Mouse (Mus musculus): ENCODE data around the gene Elmo1. TPM values are rescaled to one million over a fixed set of nuclear protein-coding genes. Genes with fewer than 3 reads are reported as not detected.
A peak's percentile ranks its signal among the peaks of the same experiment; 100 is the strongest.

Gene Elmo1
- polyA plus RNA-seq, 1 experiment = 52.5 TPM

DNA sequence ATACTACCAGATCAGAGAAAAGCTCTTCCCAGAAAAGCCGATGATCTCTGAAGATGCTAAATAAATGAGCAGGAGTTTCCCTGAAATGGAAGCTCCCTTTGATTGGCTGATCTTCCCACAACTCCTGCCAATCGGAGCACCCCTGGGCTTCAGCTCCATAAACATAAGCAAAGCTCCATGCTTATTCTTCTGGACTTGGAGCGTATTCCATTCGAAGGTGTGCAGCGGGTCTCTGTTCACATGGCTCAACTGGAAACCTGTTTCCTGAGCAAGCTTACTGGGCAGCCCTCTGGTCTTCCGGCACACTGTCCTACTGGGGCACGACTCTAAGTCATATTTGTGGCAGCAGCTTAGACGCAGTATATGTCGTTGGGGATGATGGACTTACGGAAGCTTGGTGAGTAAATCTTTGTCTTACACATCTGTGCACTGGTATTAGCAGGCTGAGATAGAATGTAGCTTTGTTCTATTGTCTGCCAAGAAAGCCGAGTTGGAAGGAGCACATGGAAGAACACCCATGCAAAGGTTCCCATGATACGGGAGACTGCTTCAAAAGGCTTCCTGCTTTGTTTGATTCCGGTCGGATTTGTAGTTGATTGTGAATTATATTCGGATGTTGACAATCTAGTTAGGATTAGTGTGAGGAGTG lies 382.6 kb downstream of the Elmo1 start:
- Histone ChIP-seq H3K4me1 (replicated peaks; ENCODE audit: control insufficient read depth, insufficient read depth, low read length) (no peaks in the 10 kb centered on the region), H3K36me3 (ENCODE audit: control insufficient read depth, insufficient read depth, low read length) (no peaks in the 10 kb centered on the region), H3K27ac (ENCODE audit: control insufficient read depth, insufficient read depth, low read length) (no peak overlapping the region), H3K4me3 (ENCODE audit: control insufficient read depth, insufficient read depth, low read length) (no peak overlapping the region), H3K27me3 (ENCODE audit: control insufficient read depth, insufficient read depth, low read length) (no peaks in the 10 kb centered on the region)
- DNase-seq = no peak
- WGBS = 97% methylated on average over 15 of the region's 15 CpGs
- no peak for TF ChIP-seq POLR2A (IDR thresholded peaks at IDR 0.05; ENCODE audit: control insufficient read depth, extremely low read depth, insufficient read depth, low read length, poor library complexity)
- no peak for TF ChIP-seq CTCF (IDR thresholded peaks at IDR 0.05; ENCODE audit: borderline replicate concordance, control insufficient read depth, extremely low read depth, insufficient read depth, low read length, poor library complexity)

- Histone ChIP-seq H3K27me3 (ENCODE audit: control insufficient read depth, insufficient read depth, low read length) (no peaks in the 10 kb centered on the region), H3K4me1 (replicated peaks; ENCODE audit: control insufficient read depth, insufficient read depth, low read length) (no peaks in the 10 kb centered on the region), H3K4me3 (ENCODE audit: control insufficient read depth, insufficient read depth, low read length) (no peak overlapping the region), H3K36me3 (ENCODE audit: control insufficient read depth, insufficient read depth, low read length) (no peaks in the 10 kb centered on the region), H3K27ac (ENCODE audit: control insufficient read depth, insufficient read depth, low read length) (no peak overlapping the region)
- DNase-seq = no peak
- 92% methylated on average over 7 of the region's 7 CpGs for WGBS
- TF ChIP-seq POLR2A (IDR thresholded peaks at IDR 0.05; ENCODE audit: control insufficient read depth, extremely low read depth, insufficient read depth, low read length, poor library complexity) = no peak
- no peak for TF ChIP-seq CTCF (IDR thresholded peaks at IDR 0.05; ENCODE audit: borderline replicate concordance, control insufficient read depth, extremely low read depth, insufficient read depth, low read length, poor library complexity)
These were observed 383.3 kb downstream of the Elmo1 start for GRCm38 (mm10) chr13:20473641-20474078.

GRCm38 (mm10) chr13:20474600-20474999 lies 384.2 kb downstream of the Elmo1 start:
- WGBS = 98% methylated on average over 4 of the region's 4 CpGs
- no peak for DNase-seq
- TF ChIP-seq CTCF (IDR thresholded peaks at IDR 0.05; ENCODE audit: borderline replicate concordance, control insufficient read depth, extremely low read depth, insufficient read depth, low read length, poor library complexity) (no peak), POLR2A (IDR thresholded peaks at IDR 0.05; ENCODE audit: control insufficient read depth, extremely low read depth, insufficient read depth, low read length, poor library complexity) (no peak)
- no peaks in the 10 kb centered on the region for H3K36me3 ChIP-seq (ENCODE audit: control insufficient read depth, insufficient read depth, low read length)
- no peak overlapping the region for H3K4me3 ChIP-seq (ENCODE audit: control insufficient read depth, insufficient read depth, low read length)
- H3K27me3 ChIP-seq (ENCODE audit: control insufficient read depth, insufficient read depth, low read length) = no peaks in the 10 kb centered on the region
- no peaks in the 10 kb centered on the region for H3K4me1 ChIP-seq (replicated peaks; ENCODE audit: control insufficient read depth, insufficient read depth, low read length)
- H3K27ac ChIP-seq (ENCODE audit: control insufficient read depth, insufficient read depth, low read length) = no peak overlapping the region

GRCm38 (mm10) chr13:20481805-20482204 lies 391.4 kb downstream of the Elmo1 start:
- no peak for DNase-seq
- H3K27me3 ChIP-seq (ENCODE audit: control insufficient read depth, insufficient read depth, low read length) = no peaks in the 10 kb centered on the region
- no peaks in the 10 kb centered on the region for H3K4me1 ChIP-seq (replicated peaks; ENCODE audit: control insufficient read depth, insufficient read depth, low read length)
- TF ChIP-seq POLR2A (IDR thresholded peaks at IDR 0.05; ENCODE audit: control insufficient read depth, extremely low read depth, insufficient read depth, low read length, poor library complexity) (no peak), CTCF (IDR thresholded peaks at IDR 0.05; ENCODE audit: borderline replicate concordance, control insufficient read depth, extremely low read depth, insufficient read depth, low read length, poor library complexity) (no peak)
- no peaks in the 10 kb centered on the region for H3K36me3 ChIP-seq (ENCODE audit: control insufficient read depth, insufficient read depth, low read length)
- WGBS = 84% methylated on average over 1 of the region's 1 CpGs
- no peak overlapping the region for H3K4me3 ChIP-seq (ENCODE audit: control insufficient read depth, insufficient read depth, low read length)
- no peak overlapping the region for H3K27ac ChIP-seq (ENCODE audit: control insufficient read depth, insufficient read depth, low read length)

- 90% methylated on average over 3 of the region's 3 CpGs for WGBS
- peak; percentile 52 for DNase-seq
These were observed 398.7 kb downstream of the Elmo1 start for GRCm38 (mm10) chr13:20489110-20489509.

DNA sequence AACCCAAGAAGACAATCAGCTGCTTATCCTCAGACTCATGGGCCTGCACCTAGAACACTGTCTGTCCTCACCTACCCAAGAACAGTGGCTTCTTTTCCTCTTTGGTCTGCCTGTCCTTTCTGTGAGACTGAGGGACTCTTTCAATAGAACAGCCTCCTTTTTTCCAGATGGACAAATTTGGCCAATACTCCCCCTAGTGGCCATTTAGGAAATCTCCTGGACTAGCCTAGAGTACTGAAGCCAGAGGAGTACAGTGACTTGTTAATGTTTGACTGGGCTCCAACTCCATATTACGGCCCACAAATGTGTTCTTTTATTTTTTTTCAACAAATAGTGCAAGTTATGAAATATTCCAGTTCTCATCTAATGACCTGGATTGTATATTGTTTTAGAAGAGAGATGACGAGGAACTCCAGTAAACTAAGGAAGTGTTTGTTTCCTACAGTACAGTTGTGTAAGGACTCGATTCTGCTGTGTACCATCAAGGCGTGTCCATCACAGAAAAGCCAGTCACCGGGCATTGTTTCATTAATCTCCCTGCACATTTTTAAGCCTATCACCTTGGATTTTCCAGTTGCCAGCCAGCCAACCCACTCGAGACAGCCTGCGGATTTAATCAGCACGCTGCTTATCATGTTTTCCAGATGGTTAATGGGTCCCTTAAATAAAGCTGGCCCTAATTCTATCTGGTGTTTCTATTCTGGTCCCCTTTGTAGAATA lies 399.5 kb downstream of the Elmo1 start:
- Histone ChIP-seq H3K27ac (ENCODE audit: control insufficient read depth, insufficient read depth, low read length) (no peak overlapping the region), H3K4me1 (replicated peaks; ENCODE audit: control insufficient read depth, insufficient read depth, low read length) (no peaks in the 10 kb centered on the region), H3K27me3 (ENCODE audit: control insufficient read depth, insufficient read depth, low read length) (no peaks in the 10 kb centered on the region), H3K36me3 (ENCODE audit: control insufficient read depth, insufficient read depth, low read length) (no peaks in the 10 kb centered on the region), H3K4me3 (ENCODE audit: control insufficient read depth, insufficient read depth, low read length) (no peak overlapping the region)
- DNase-seq = peak; percentile 17
- 95% methylated on average over 8 of the region's 8 CpGs for WGBS
- TF ChIP-seq POLR2A (IDR thresholded peaks at IDR 0.05; ENCODE audit: control insufficient read depth, extremely low read depth, insufficient read depth, low read length, poor library complexity) (no peak), CTCF (IDR thresholded peaks at IDR 0.05; ENCODE audit: borderline replicate concordance, control insufficient read depth, extremely low read depth, insufficient read depth, low read length, poor library complexity) (no peak)

More at GRCm38 (mm10) chr13:20489110-20489509, 398.7 kb downstream of the Elmo1 start:
- TF ChIP-seq POLR2A (IDR thresholded peaks at IDR 0.05; ENCODE audit: control insufficient read depth, extremely low read depth, insufficient read depth, low read length, poor library complexity) (no peak), CTCF (IDR thresholded peaks at IDR 0.05; ENCODE audit: borderline replicate concordance, control insufficient read depth, extremely low read depth, insufficient read depth, low read length, poor library complexity) (no peak)
- Histone ChIP-seq H3K27me3 (ENCODE audit: control insufficient read depth, insufficient read depth, low read length) (no peaks in the 10 kb centered on the region), H3K27ac (ENCODE audit: control insufficient read depth, insufficient read depth, low read length) (no peak overlapping the region), H3K4me3 (ENCODE audit: control insufficient read depth, insufficient read depth, low read length) (no peak overlapping the region), H3K36me3 (ENCODE audit: control insufficient read depth, insufficient read depth, low read length) (no peaks in the 10 kb centered on the region), H3K4me1 (replicated peaks; ENCODE audit: control insufficient read depth, insufficient read depth, low read length) (no peaks in the 10 kb centered on the region)

Data from thymus, adult 2 months (tissue).